Mouse (Mus musculus): ENCODE results near the gene Tlnrd1. TPM values are rescaled to one million over a fixed set of nuclear protein-coding genes. Genes with fewer than 3 reads are reported as not detected.

Tlnrd1 gene
- polyA plus RNA-seq, 1 experiment from 2014 or later: 11.6 TPM

DNA sequence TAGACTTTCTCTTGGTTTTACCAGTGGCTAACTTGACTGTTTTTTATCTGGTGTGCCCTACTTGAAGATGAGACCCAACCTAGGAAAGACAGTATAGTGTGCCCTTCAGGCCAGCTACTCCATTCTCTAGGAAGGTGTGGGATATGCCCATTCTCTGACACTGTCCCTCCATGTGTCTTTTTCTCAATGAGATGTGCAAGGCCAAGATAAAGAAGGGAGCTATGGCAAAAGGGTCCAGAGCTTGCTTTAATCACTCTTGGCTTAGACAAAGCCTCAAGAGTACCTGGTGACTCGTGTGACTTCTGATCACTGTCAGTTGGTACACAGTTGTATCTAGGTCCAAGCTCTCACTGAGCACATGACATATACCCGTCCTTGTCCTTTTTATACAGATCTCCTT lies 44.0 kb downstream of the Tlnrd1 start:
- DNase-seq (ENCODE audit: low spot score) (no peak), ATAC-seq (ENCODE audit: low FRiP score) (no peak)
- Histone ChIP-seq H3K27ac (ENCODE audit: low read depth, low read length) (no peak overlapping the region), H3K9ac (ENCODE audit: low read depth, low read length) (no peak overlapping the region), H3K36me3 (ENCODE audit: control insufficient read depth, insufficient read depth, low read length) (no peaks in the 10 kb centered on the region), H3K4me3 (ENCODE audit: low read depth, low read length) (no peak overlapping the region), H3K27me3 (ENCODE audit: control insufficient read depth, insufficient read depth, low read length) (no peaks in the 10 kb centered on the region), H3K4me1 (replicated peaks; ENCODE audit: control insufficient read depth, insufficient read depth, low read length) (no peaks in the 10 kb centered on the region), H3K4me2 (replicated peaks; ENCODE audit: low read depth, low read length) (no peak overlapping the region), H3K9me3 (ENCODE audit: control insufficient read depth, low read length) (no peaks in the 10 kb centered on the region)
- WGBS: 71% methylated on average over 2 of the region's 2 CpGs

DNA sequence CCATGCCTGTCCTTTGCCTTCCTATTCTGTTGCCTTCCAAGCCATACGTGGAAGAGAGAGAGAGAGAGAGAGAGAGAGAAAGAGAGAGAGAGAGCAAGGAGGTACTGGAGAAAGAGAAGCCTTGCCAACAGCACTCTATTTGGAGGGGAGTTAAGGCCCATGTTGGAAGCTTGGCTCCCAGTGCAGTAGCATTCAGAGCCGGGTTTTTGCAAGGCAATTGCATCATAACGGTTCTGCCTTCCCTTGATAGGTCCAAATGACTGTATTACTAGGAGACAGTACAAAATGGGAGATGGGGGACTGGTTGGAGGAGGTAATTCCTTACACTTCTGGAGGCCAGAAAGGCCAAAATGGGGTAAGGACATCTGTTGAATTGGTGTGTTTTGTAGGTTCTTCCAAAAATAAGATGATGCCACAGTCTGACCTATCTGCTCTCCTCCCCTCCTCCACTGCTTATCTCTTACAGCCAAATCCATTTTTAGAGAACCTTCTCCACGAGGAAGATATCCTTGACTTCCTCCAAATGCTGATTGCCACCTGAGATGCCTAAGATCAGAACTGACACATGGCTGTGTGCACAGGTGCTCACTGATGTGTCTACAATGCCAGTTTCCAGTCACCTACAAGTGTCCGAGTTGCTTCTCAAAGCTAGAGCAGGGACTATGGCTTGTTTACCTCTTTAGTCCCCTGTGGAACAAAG lies 45.4 kb downstream of the Tlnrd1 start:
- Histone ChIP-seq H3K4me1 (replicated peaks; ENCODE audit: control insufficient read depth, insufficient read depth, low read length) (no peaks in the 10 kb centered on the region), H3K9ac (ENCODE audit: low read depth, low read length) (no peak overlapping the region), H3K36me3 (ENCODE audit: control insufficient read depth, insufficient read depth, low read length) (no peaks in the 10 kb centered on the region), H3K4me2 (replicated peaks; ENCODE audit: low read depth, low read length) (no peak overlapping the region), H3K27ac (ENCODE audit: low read depth, low read length) (no peak overlapping the region), H3K9me3 (ENCODE audit: control insufficient read depth, low read length) (no peaks in the 10 kb centered on the region), H3K27me3 (ENCODE audit: control insufficient read depth, insufficient read depth, low read length) (no peaks in the 10 kb centered on the region), H3K4me3 (ENCODE audit: low read depth, low read length) (no peak overlapping the region)
- ATAC-seq (ENCODE audit: low FRiP score): no peak
- DNase-seq (ENCODE audit: low spot score): no peak
- WGBS: 89% methylated on average over 5 of the region's 5 CpGs

Other genes starting within 250 kb of the Tlnrd1 start
- 1.0 and 1.5 TPM in 2 replicates for gene Il16, start 138.6 kb downstream of the Tlnrd1 start, polyA plus RNA-seq (2014; fragmentation: Nextera tagmentation; extraction: Ambion mirVana)
- 0.99 and 1.5 TPM in 2 replicates for gene Cfap161, start 89.4 kb downstream of the Tlnrd1 start, polyA plus RNA-seq (2014; fragmentation: Nextera tagmentation; extraction: Ambion mirVana)
- gene Mesd, start 161 bp upstream of the Tlnrd1 start, polyA plus RNA-seq (2014; fragmentation: Nextera tagmentation; extraction: Ambion mirVana): 72.8 and 73.3 TPM in 2 replicates
- gene Cemip, start 202.2 kb upstream of the Tlnrd1 start, polyA plus RNA-seq (2014; fragmentation: Nextera tagmentation; extraction: Ambion mirVana): 0.21 and 0.31 TPM in 2 replicates